Mouse (Mus musculus) forebrain, embryonic 14.5 days (tissue): ENCODE measurements at regions not wholly inside any gene's neighbourhood (a gene's known extent, or its start where the extent isn't known, plus 50 kb on each side); places are given as distances from the start of the nearest gene placed in this dataset.
A peak's percentile ranks its signal among the peaks of the same experiment; 100 is the strongest.

ENCODE experiments used
- ATAC-seq: fragments of 200-750 bp; cut with Nextera tagmentation; 2 replicates; pipeline ENCODE4 v1.8.0; 2017; ENCODE audit warnings: mild to moderate bottlenecking, moderate library complexity
- DNase-seq: peaks from one replicate; pipeline ENCODE4 v3.0.0-alpha.2; 2015; ENCODE audit warnings: low spot score
- H3K27ac ChIP-seq: fragments of 300-500 bp; sonication (generic); 2 replicates; pipeline ENCODE4 v1.5.1; 2014; ENCODE audit warnings: low read depth, mild to moderate bottlenecking, control low read depth, low read length, moderate library complexity
- H3K27me3 ChIP-seq: fragments of 300-500 bp; sonication (generic); replicated peaks from 2 replicates; pipeline ENCODE4 v1.6.1; 2014; ENCODE audit warnings: low read length, control low read depth, mixed read lengths; ENCODE audit not compliant: control insufficient read depth, insufficient read depth
- H3K36me3 ChIP-seq: fragments of 300-500 bp; sonication (generic); 2 replicates; pipeline ENCODE4 v1.6.1; 2014; ENCODE audit warnings: low read length, control low read depth; ENCODE audit not compliant: control insufficient read depth, insufficient read depth
- H3K4me1 ChIP-seq: fragments of 300-500 bp; sonication (generic); 2 replicates; pipeline ENCODE4 v1.6.1; 2014; ENCODE audit warnings: antibody characterized with exemption, low read length, control low read depth; ENCODE audit not compliant: control insufficient read depth, insufficient read depth
- H3K4me2 ChIP-seq: fragments of 300-500 bp; sonication (generic); 2 replicates; pipeline ENCODE4 v1.6.1; 2014; ENCODE audit warnings: mild to moderate bottlenecking, control low read depth, low read length
- H3K4me3 ChIP-seq: fragments of 300-500 bp; sonication (generic); 2 replicates; pipeline ENCODE4 v1.5.1; 2014; ENCODE audit warnings: low read depth, low read length, control low read depth
- H3K9ac ChIP-seq: fragments of 300-500 bp; sonication (generic); 2 replicates; pipeline ENCODE4 v1.6.1; 2014; ENCODE audit warnings: mild to moderate bottlenecking, low read length, control low read depth, moderate library complexity
- H3K9me3 ChIP-seq: fragments of 300-500 bp; sonication (generic); replicated peaks from 2 replicates; pipeline ENCODE4 v1.6.1; 2016; ENCODE audit warnings: low read length, control low read depth, mixed read lengths; ENCODE audit not compliant: control insufficient read depth
- WGBS: fragments of 180-500 bp; shearing (Covaris S2); extraction: QIAGEN DNeasy Blood & Tissue Kit; methylation state at CpG from one replicate; pipeline ENCODE4 v1.1.7; 2014; 5-methylcytosine and 5-hydroxymethylcytosine counted together

GRCm38 (mm10) chr7:129966771-129967170 lies 375.1 kb downstream of the Wdr11 start:
- no peak overlapping the region for H3K4me2 ChIP-seq
- no peak overlapping the region for H3K27ac ChIP-seq
- no peaks in the 10 kb centered on the region for H3K27me3 ChIP-seq

DNA sequence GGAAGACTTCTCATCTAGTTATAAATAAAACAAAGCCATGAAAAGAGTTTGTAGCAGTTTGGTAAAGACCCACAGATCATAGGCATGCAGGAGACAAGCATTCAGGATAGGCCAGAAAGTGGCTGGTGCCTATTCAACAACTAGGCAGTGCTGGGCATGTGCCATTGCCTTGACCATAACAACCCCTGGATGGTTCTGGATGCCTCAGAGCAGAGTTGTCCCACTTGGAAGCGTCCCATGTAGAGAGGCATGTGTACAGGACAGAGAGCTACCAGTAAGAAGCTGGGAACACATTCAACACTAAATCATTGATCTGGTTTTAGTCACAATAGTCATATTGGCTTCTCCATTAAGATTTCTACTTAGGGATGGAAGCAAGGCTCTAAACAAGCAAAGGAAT lies 378.5 kb downstream of the Wdr11 start:
- no peak for DNase-seq

More at GRCm38 (mm10) chr7:129966771-129967170, 375.1 kb downstream of the Wdr11 start:
- peaks cover 8% of the 10 kb centered on the region; the same call in 1 of the 2 replicates for H3K4me1 ChIP-seq
- WGBS, result 88% methylated on average over 2 of the region's 2 CpGs
- DNase-seq, result peak; percentile 57
- no peaks in the 10 kb centered on the region for H3K9me3 ChIP-seq
- no peak for ATAC-seq
- H3K9ac ChIP-seq, result no peak overlapping the region
- no peak overlapping the region for H3K4me3 ChIP-seq
- no peaks in the 10 kb centered on the region for H3K36me3 ChIP-seq

GRCm38 (mm10) chr7:129974206-129974605 lies 382.5 kb downstream of the Wdr11 start:
- H3K4me3 ChIP-seq, result no peak overlapping the region
- no peak overlapping the region for H3K4me2 ChIP-seq
- no peaks in the 10 kb centered on the region for H3K4me1 ChIP-seq
- no peak overlapping the region for H3K9ac ChIP-seq
- DNase-seq (no peak), ATAC-seq (no peak)
- no peaks in the 10 kb centered on the region for H3K36me3 ChIP-seq
- H3K27me3 ChIP-seq, result no peaks in the 10 kb centered on the region
- 81% methylated on average over 9 of the region's 9 CpGs for WGBS
- no peak overlapping the region for H3K27ac ChIP-seq
- no peaks in the 10 kb centered on the region for H3K9me3 ChIP-seq

More for the DNA sequence above, 378.5 kb downstream of the Wdr11 start:
- 91% methylated on average over 1 of the region's 1 CpGs for WGBS
- Histone ChIP-seq H3K4me2 (no peak overlapping the region), H3K36me3 (no peaks in the 10 kb centered on the region), H3K9ac (no peak overlapping the region), H3K4me1 (no peaks in the 10 kb centered on the region), H3K9me3 (no peaks in the 10 kb centered on the region), H3K27me3 (no peaks in the 10 kb centered on the region), H3K4me3 (no peak overlapping the region), H3K27ac (no peak overlapping the region)
- no peak for ATAC-seq

GRCm38 (mm10) chr7:129974837-129975236 lies 383.2 kb downstream of the Wdr11 start:
- Histone ChIP-seq H3K36me3 (no peaks in the 10 kb centered on the region), H3K4me3 (no peak overlapping the region), H3K9me3 (no peaks in the 10 kb centered on the region), H3K4me1 (no peaks in the 10 kb centered on the region), H3K4me2 (no peak overlapping the region), H3K9ac (no peak overlapping the region), H3K27me3 (no peaks in the 10 kb centered on the region), H3K27ac (no peak overlapping the region)
- ATAC-seq (no peak), DNase-seq (no peak)
- 83% methylated on average over 11 of the region's 11 CpGs for WGBS

GRCm38 (mm10) chr7:129975781-129976514 lies 384.3 kb downstream of the Wdr11 start:
- Histone ChIP-seq H3K9ac (no peak overlapping the region), H3K27ac (no peak overlapping the region), H3K4me2 (no peak overlapping the region), H3K4me1 (no peaks in the 10 kb centered on the region), H3K9me3 (no peaks in the 10 kb centered on the region), H3K27me3 (no peaks in the 10 kb centered on the region), H3K4me3 (no peak overlapping the region), H3K36me3 (no peaks in the 10 kb centered on the region)
- ATAC-seq, result no peak
- 89% methylated on average over 21 of the region's 21 CpGs for WGBS
- DNase-seq, result peak; percentile 30

GRCm38 (mm10) chr7:129978576-129978975 lies 386.9 kb downstream of the Wdr11 start:
- Histone ChIP-seq H3K9ac (no peak overlapping the region), H3K9me3 (no peaks in the 10 kb centered on the region), H3K4me2 (no peak overlapping the region), H3K36me3 (no peaks in the 10 kb centered on the region), H3K4me3 (no peak overlapping the region), H3K27me3 (no peaks in the 10 kb centered on the region), H3K27ac (no peak overlapping the region), H3K4me1 (0 out of 2 replicates have a peak, but pooled peaks cover 3% of the 10 kb centered on the region)
- 91% methylated on average over 5 of the region's 5 CpGs for WGBS
- DNase-seq (no peak), ATAC-seq (no peak)

DNA sequence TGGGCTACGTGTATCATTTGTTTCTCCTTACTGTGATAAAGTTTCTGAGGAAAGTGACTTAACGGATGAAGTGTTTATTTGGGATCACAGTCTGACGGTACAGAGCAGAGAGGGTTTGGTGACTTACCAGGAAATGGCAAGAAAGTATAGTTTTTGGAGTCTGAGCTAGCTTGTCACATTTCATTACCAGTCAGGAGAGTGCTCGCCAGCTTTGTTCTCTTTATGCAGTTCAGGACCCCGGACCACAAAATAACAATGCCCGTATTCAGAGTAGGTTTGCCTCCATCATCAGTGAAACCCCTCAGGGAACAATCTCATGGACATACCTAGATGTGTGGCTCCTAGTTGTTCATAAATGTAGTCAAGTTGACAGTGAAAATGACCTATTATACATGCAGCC lies 387.7 kb downstream of the Wdr11 start:
- Histone ChIP-seq H3K4me3 (no peak overlapping the region), H3K36me3 (no peaks in the 10 kb centered on the region), H3K27ac (no peak overlapping the region), H3K4me1 (0 out of 2 replicates have a peak, but pooled peaks cover 3% of the 10 kb centered on the region), H3K9ac (no peak overlapping the region), H3K9me3 (no peaks in the 10 kb centered on the region), H3K27me3 (no peaks in the 10 kb centered on the region), H3K4me2 (no peak overlapping the region)
- ATAC-seq, result no peak
- DNase-seq, result no peak
- WGBS, result 68% methylated on average over 6 of the region's 6 CpGs

- no peak overlapping the region for H3K27ac ChIP-seq
- DNase-seq (no peak), ATAC-seq (no peak)
- H3K36me3 ChIP-seq, result no peaks in the 10 kb centered on the region
- 78% methylated on average over 1 of the region's 1 CpGs for WGBS
- no peak overlapping the region for H3K9ac ChIP-seq
- no peak overlapping the region for H3K4me2 ChIP-seq
- 0 out of 2 replicates have a peak, but pooled peaks cover 3% of the 10 kb centered on the region for H3K4me1 ChIP-seq
- H3K4me3 ChIP-seq, result no peak overlapping the region
- no peaks in the 10 kb centered on the region for H3K9me3 ChIP-seq
- no peaks in the 10 kb centered on the region for H3K27me3 ChIP-seq
Observed at GRCm38 (mm10) chr7:129980501-129980900, 388.8 kb downstream of the Wdr11 start.

DNA sequence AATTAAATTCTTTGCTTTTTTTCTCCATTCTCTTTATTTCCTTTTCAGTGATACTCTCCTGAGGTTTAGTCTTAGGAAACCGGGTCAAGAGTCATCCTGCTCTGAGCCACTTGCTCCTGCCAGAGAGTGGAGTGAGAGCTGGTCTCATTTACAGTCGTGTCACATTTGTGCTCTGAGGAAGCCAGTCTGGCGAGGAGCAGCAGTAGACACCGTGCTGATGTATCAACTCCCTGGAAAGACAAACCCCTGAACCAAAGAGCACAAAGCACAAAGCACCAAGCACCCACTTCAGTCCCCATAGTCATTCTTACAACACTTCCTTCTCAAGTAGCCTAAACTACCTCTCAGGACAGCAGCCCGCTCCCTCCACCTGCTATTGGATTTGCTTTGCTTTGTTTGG lies 390.7 kb downstream of the Wdr11 start:
- no peaks in the 10 kb centered on the region for H3K27me3 ChIP-seq
- H3K9ac ChIP-seq, result no peak overlapping the region
- no peaks in the 10 kb centered on the region for H3K36me3 ChIP-seq
- H3K4me1 ChIP-seq, result peaks cover 7% of the 10 kb centered on the region
- no peak overlapping the region for H3K27ac ChIP-seq
- no peaks in the 10 kb centered on the region for H3K9me3 ChIP-seq
- DNase-seq, result no peak
- ATAC-seq, result no peak
- no peak overlapping the region for H3K4me2 ChIP-seq
- no peak overlapping the region for H3K4me3 ChIP-seq
- 58% methylated on average over 5 of the region's 5 CpGs for WGBS
